Mouse (Mus musculus) sigmoid colon, adult 10 weeks (tissue): ENCODE measurements around the gene Ms4a8a. TPM values are rescaled to one million over a fixed set of nuclear protein-coding genes. Genes with fewer than 3 reads are reported as not detected.

Experiments
- polyA plus RNA-seq: library from polyadenylated mRNA; stranded (reverse); fragments of 350-450 nt; fragmentation: Illumina TruSeq; extraction: RNeasy Lipid Tissue Mini Kit (QIAGEN cat#74804); gene quantifications from one replicate; pipeline ENCODE4 v1.2.3, GENCODE M21; 2014; ENCODE audit warnings: low read depth, low replicate concordance

Gene Ms4a8a
- 842 TPM for polyA plus RNA-seq

DNA sequence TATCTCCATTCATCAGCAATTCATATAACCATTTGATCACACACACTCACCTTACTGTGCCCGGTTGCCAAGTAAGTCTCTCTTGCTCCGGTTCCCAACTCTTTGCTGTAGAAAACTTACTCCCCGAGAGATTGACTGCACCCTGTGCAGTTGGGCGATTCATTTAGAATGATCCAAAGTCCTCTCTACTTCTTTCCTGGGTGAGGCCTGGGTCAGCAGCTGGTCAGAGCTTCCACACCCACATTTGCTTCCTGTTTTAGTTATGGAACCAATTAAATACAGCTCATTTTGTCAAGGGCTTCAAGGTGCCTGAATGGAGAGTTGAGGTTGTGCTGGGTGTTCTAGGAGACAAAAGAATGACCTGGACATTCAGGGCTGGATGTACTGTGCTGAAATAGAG, at the start of gene Ms4a8a:
Gene Ms4a8a, minus strand, starts transcription at position 169 of the 400 bp plus-strand sequence.

GRCm38 (mm10) chr19:11017891-11018290, 63.0 kb downstream of the Ms4a8a start, which contains the start of gene Ms4a18:
TSS of gene Ms4a18 (minus strand) at chr19:11018031.

Other genes starting within 250 kb of the Ms4a8a start
- gene Slc15a3, start 241.4 kb downstream of the Ms4a8a start, polyA plus RNA-seq, result 0.85 TPM
- not detected for gene Tmem132a, start 211.2 kb downstream of the Ms4a8a start, polyA plus RNA-seq
- gene Tmem109, start 199.1 kb downstream of the Ms4a8a start, polyA plus RNA-seq, result 3.4 TPM
- 24.8 TPM for gene Prpf19, start 185.9 kb downstream of the Ms4a8a start, polyA plus RNA-seq
- gene Zp1, start 160.5 kb downstream of the Ms4a8a start, polyA plus RNA-seq, result not detected
- not detected for gene Ptgdr2, start 143.9 kb downstream of the Ms4a8a start, polyA plus RNA-seq
- 1.9 TPM for gene Ccdc86, start 131.8 kb downstream of the Ms4a8a start, polyA plus RNA-seq
- not detected for gene Ms4a10, start 106.4 kb downstream of the Ms4a8a start, polyA plus RNA-seq
- gene Ms4a15, start 87.9 kb downstream of the Ms4a8a start, polyA plus RNA-seq, result not detected
- 0.32 TPM for gene Ms4a18, start 63.1 kb downstream of the Ms4a8a start, polyA plus RNA-seq
- gene 1700017D01Rik, start 49.8 kb upstream of the Ms4a8a start, polyA plus RNA-seq, result not detected
- gene 1700025F22Rik, start 84.2 kb upstream of the Ms4a8a start, polyA plus RNA-seq, result not detected
- not detected for gene Ms4a13, start 115.6 kb upstream of the Ms4a8a start, polyA plus RNA-seq
- gene Ms4a12, start 151.3 kb upstream of the Ms4a8a start, polyA plus RNA-seq, result 57.5 TPM
- gene Ms4a1, start 185.1 kb upstream of the Ms4a8a start, polyA plus RNA-seq, result 47.6 TPM
- gene Ms4a5, start 202.8 kb upstream of the Ms4a8a start, polyA plus RNA-seq, result 0.63 TPM
- gene Ms4a14, start 233.4 kb upstream of the Ms4a8a start, polyA plus RNA-seq, result 6.3 TPM